Mouse (Mus musculus): Measurements from ENCODE around the gene Blvrb.

GRCm38 (mm10) chr7:27460477-27460876 is 12.7 kb downstream of the Blvrb start:
- no peak for TF ChIP-seq CTCF (IDR thresholded peaks at IDR 0.05; ENCODE audit: insufficient read depth, low read length)
- TF ChIP-seq POLR2A (IDR thresholded peaks at IDR 0.05; ENCODE audit: borderline replicate concordance, extremely low read depth, low read depth, low read length): no peak

All from lung, adult 2 months (tissue).